13 mouse cellular contexts compared by ENCODE assay signal in the genomic region with DNA sequence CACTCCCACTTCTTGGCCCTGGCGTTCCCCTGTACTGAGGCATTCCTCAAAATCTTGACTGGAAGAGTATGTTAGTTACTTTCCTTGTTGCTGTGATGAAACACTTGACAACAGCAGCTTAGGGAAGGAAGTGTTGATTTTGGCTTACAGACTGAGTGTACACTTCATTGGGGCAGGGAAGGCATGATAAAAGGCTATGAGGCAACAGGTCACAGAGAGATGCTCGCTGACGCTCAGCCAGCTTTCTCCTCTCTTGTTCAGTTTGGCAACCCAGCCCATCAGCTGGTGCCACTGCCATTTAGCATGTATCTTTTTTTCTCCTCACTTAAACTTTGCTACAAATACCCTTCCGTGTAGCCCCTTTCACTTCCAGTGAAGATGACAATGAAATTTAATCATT.
A peak's percentile ranks its signal among the peaks of the same experiment; 100 is the strongest.
DNase-seq lines count a peak whose midpoint lies in the region; ATAC-seq lines count a peak whose summit lies in the region.
"Had no signal": no experiment of that assay in that cellular context is flagged by ENCODE, and none has a peak within 500 bp of the region (broad histone marks: within the 10 kb centered on the region; RNA-seq: fewer than 3 reads in every experiment).

No protein-coding gene starts in this region.

- no peaks in the 10 kb centered on the region for H3K9me3 ChIP-seq in midbrain, embryonic 14.5 days (ENCODE audit: control insufficient read depth, low read length)
- no peaks in the 10 kb centered on the region for H3K9me3 ChIP-seq in midbrain, embryonic 13.5 days

- no peaks in the 10 kb centered on the region for H3K27me3 ChIP-seq in midbrain, embryonic 14.5 days (ENCODE audit: control insufficient read depth, insufficient read depth, low read length)
- H3K27me3 ChIP-seq in midbrain, embryonic 13.5 days = no peaks in the 10 kb centered on the region

- H3K27ac ChIP-seq in midbrain, embryonic 14.5 days (replicated peaks; ENCODE audit: low read depth, low read length) = no peak overlapping the region
- no peak overlapping the region for H3K27ac ChIP-seq in midbrain, embryonic 13.5 days
- H3K27ac ChIP-seq: hindbrain, embryonic 14.5 days had no signal

- peaks cover 4% of the 10 kb centered on the region; the same call in 1 of the 2 replicates for H3K4me1 ChIP-seq in midbrain, embryonic 14.5 days (ENCODE audit: control insufficient read depth, insufficient read depth, low read length)
- peaks cover 4% of the 10 kb centered on the region for H3K4me1 ChIP-seq in midbrain, embryonic 13.5 days (replicated peaks)

- WGBS in midbrain, embryonic 14.5 days = 95% methylated on average over 4 of the region's 4 CpGs
- WGBS in midbrain, embryonic 13.5 days = 91% methylated on average over 4 of the region's 4 CpGs

- H3K4me2 ChIP-seq in midbrain, embryonic 14.5 days (ENCODE audit: low read length) = no peak overlapping the region
- no peak overlapping the region for H3K4me2 ChIP-seq in midbrain, embryonic 13.5 days (replicated peaks)
- H3K4me2 ChIP-seq: hindbrain, embryonic 14.5 days; liver, embryonic 11.5 days; midbrain, embryonic 11.5 days had no signal

- H3K4me3 ChIP-seq in midbrain, embryonic 14.5 days (replicated peaks; ENCODE audit: low read depth, low read length) = no peak overlapping the region
- no peak overlapping the region for H3K4me3 ChIP-seq in midbrain, embryonic 13.5 days (replicated peaks)

- peaks cover 24% of the 10 kb centered on the region for H3K36me3 ChIP-seq in midbrain, embryonic 14.5 days (ENCODE audit: control insufficient read depth, insufficient read depth, low read length)
- peaks cover 14% of the 10 kb centered on the region; the same call in 1 of the 2 replicates for H3K36me3 ChIP-seq in midbrain, embryonic 13.5 days

- no peak overlapping the region for H3K9ac ChIP-seq in midbrain, embryonic 14.5 days (replicated peaks; ENCODE audit: low read length)
- H3K9ac ChIP-seq in midbrain, embryonic 13.5 days (replicated peaks) = no peak overlapping the region
- H3K9ac ChIP-seq: hindbrain, embryonic 14.5 days had no signal

- intact Hi-C loops in heart, postnatal 36 days (cut with DNase I) = no loop called here

- peak; percentile 49 for DNase-seq in adrenal gland, adult 8-10 months
- DNase-seq in adrenal gland, postnatal 4 days (ENCODE audit: low spot score in 2 of 2) = no peak
- peak; percentile 5 for DNase-seq in midbrain, embryonic 14.5 days
- peak; percentile 31 to 37 for DNase-seq in heart, postnatal 36 days
- DNase-seq in lung, postnatal 36 days = peak; percentile 80
- DNase-seq in spleen, postnatal 14 days (ENCODE audit: low spot score in 2 of 2) = no peak
- DNase-seq in layer of hippocampus, adult 18-20 months (ENCODE audit: low spot score in 2 of 2) = no peak
- DNase-seq: cerebellum, adult 2 months; spleen, adult 18-20 months had no signal

- ATAC-seq in midbrain, embryonic 14.5 days (ENCODE audit: low FRiP score, low TSS enrichment) = no peak
- ATAC-seq in midbrain, embryonic 13.5 days = no peak

Comparison
In these comparisons a context has a peak if more than half of its experiments do, and no peak if none do; other contexts are left out.
1. DNase-seq: peak in adrenal gland, adult 8-10 months (single experiment), midbrain, embryonic 14.5 days (single experiment), heart, postnatal 36 days (2 of 2) and lung, postnatal 36 days (single experiment); none in adrenal gland, postnatal 4 days (0 of 2), spleen, postnatal 14 days (0 of 2) and layer of hippocampus, adult 18-20 months (0 of 2).